Mouse (Mus musculus) liver, adult (tissue): Measurements from ENCODE around the gene Acss3.
A peak's percentile ranks its signal among the peaks of the same experiment; 100 is the strongest.

Source experiments
- GATA4 ChIP-seq: IDR thresholded peaks from 2 replicates; pipeline ENCODE4 v1.6.1; 2014; ENCODE audit warnings: mild to moderate bottlenecking, low read length; ENCODE audit not compliant: insufficient replicate concordance

Acss3 gene

GRCm38 (mm10) chr10:107050489-107050888, 73.0 kb downstream of the Acss3 start:
- TF ChIP-seq GATA4, result no peak

DNA sequence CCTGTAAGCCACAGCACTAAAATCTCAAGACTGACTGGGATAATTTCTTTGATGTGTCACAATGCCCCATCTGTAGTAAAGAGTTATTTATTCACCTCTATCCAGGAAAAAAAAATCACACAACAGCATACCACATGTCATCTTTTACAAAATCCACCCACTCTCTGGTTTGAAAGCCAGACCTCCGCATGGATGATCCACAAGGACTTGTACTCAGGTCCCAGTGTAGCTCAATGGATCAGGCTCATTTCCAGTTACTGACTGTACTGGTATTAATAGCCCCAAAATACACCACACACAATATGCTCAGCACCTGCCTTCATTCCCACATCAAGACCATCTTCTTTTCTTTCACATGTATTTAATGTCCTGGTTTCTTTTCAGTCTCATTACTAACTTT, 80.8 kb downstream of the Acss3 start:
- no peak for TF ChIP-seq GATA4

DNA sequence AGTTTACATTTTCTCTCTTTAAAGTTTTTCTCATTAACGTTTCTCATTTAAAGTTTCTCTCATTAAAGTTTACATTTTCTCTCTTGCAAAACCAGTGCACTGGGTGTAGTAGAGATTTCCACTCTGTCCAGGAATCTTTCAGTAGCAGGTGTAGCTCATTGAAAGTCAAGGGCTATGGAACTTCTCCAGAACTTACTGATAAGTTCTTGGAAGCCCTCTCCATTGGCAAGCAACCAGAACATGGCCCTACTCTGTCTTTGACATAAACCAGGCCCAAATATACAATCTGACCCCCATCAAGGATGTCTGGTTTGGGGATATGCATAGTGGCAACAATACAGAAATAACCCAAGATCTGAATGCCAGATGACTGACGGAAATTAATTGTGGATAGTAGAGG, 82.6 kb downstream of the Acss3 start:
- no peak for TF ChIP-seq GATA4

GRCm38 (mm10) chr10:107040378-107040777, 83.1 kb downstream of the Acss3 start:
- TF ChIP-seq GATA4, result peak; percentile 67; the same call in 1 of the 2 replicates

DNA sequence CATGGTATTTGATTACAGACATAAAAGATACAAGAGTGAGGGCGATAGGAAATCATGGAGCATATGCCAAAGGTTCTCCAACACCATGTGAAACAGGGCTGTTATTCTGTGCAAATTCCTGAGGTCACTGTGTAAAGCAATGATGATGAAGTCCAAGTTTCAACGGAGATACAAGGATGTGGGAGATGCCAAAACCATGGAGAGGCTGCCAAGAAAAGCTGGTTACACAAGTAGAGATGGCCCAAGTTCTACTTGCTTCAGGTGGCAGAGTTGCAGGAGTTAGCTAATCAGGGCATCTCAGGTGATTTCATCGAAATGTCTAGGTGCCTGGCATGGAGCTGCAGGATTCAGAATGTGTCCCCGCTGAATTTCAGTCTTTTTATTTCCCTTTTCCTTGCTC, 84.3 kb downstream of the Acss3 start:
- peak; percentile 46; the same call in 1 of the 2 replicates for TF ChIP-seq GATA4

DNA sequence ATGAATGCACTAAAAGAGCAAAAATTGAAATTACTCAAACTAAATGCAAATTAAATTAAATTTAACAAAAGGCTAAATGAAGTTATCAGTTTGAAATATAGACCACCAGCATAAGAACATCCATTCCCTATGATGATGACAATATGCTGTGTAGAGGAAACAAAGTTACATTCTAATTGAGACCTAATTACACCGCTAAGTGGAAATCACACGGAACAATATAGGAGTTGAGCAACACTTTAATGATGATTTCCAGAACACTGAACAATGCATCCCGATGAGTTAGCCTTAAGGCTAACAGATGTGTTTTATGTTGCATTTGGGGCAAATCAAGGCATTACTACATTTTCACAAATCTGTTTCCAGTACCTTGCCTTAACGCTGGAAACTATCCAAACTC, 99.2 kb downstream of the Acss3 start:
- no peak for TF ChIP-seq GATA4

DNA sequence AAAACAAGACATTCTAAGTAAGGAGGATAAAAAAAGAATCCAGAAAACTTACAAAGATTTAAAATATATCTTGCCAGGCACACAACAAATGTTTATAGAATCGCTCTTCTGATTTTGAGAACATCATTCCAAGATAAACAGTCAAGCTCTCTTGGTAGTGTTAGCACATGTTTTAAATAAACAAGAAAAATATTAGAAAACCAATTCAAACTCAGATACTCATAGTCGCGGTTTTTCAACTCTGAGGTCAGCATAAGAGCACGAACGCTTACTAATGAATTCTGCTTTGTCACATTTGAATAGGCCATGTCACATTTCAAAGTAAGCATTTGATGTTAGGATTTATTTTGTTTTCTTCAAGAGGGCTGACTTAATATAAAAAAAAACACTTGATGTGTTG, 102.3 kb downstream of the Acss3 start:
- no peak for TF ChIP-seq GATA4

- no peak for TF ChIP-seq GATA4
Measured at GRCm38 (mm10) chr10:107011142-107011541, 112.3 kb downstream of the Acss3 start.

DNA sequence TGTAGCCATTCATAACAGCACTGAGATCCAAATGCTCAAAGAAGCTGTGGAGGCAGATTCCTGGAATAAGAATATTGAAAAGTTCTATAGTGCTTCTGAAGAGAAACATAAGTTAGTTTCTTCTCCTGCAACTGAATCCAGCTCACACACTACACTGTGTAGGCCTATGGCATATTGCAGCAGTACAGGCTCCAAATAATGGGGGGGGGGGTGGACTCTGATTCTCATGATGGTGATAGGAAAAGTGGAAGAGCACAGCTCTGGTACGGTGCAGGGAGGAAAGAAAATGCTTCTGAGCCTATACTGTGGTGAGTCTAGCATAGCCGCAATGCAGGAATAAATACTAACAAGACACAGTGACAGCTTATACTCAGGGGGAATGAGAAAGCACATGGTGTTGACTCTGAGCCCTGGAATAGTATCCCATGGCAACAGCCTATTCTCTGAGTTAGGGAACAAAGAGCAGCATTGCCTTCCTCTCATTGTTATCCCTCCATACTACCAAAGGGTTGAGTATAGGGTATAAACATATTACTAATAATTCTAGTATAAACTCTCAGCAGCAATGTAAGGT, 125.3 kb downstream of the Acss3 start:
- TF ChIP-seq GATA4, result no peak

DNA sequence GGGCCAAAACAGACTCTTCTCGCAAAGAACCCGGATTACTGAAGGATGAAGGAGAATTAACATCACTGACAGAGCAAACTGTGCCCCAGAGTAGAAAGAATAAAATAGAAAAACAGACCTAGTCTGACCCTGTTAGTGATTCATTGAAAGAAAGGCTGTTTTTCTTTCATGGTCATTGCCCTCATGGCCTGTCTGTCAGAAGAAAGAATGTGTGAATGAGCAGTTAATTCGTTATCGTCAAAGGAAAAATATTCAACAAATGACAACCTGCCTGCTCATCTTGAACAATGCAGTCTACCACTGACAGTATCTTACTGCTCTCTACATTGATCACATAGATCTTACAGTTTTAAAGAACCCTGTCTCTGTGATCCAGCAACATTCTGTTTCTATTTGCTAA, 134.0 kb downstream of the Acss3 start:
- no peak for TF ChIP-seq GATA4

- TF ChIP-seq GATA4, result no peak
Measured at GRCm38 (mm10) chr10:106975193-106976141, 148.0 kb downstream of the Acss3 start.

- TF ChIP-seq GATA4, result no peak
Measured at GRCm38 (mm10) chr10:106959026-106959425, 164.4 kb downstream of the Acss3 start.

- no peak for TF ChIP-seq GATA4
Measured at GRCm38 (mm10) chr10:106941380-106941779, 182.1 kb downstream of the Acss3 start.

DNA sequence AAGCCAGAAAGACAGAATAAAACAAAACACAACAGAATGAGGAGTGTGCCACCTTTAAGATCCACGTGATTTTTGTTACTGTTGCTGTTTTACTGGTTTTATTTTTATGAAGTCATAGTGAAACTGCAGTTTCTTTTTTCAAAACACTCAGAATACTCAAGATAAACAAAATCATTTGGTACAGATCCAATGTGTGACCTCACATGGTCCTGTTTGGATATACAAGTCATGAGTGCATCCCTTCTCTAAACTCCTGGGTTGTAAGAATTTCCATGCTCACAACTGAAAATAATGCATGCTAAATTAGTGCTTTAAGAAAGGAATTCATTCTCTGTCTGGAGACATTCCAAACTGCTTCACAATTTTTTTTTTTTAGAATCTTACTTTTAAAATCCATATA, 184.0 kb downstream of the Acss3 start:
- no peak for TF ChIP-seq GATA4

- TF ChIP-seq GATA4, result no peak
Measured at GRCm38 (mm10) chr10:106938851-106939250, 184.6 kb downstream of the Acss3 start.

- TF ChIP-seq GATA4, result no peak
Measured at GRCm38 (mm10) chr10:106936996-106937395, 186.5 kb downstream of the Acss3 start.
